Mouse (Mus musculus) thymus, postnatal 0 days (tissue): Measurements from ENCODE around the gene Rmi1. TPM values are rescaled to one million over a fixed set of nuclear protein-coding genes. Genes with fewer than 3 reads are reported as not detected.
A peak's percentile ranks its signal among the peaks of the same experiment; 100 is the strongest.

Source experiments
- microRNA counts: library from miRNA; unstranded; fragments of <30 nt; microRNA quantifications from one replicate; lab custom pipeline; 2015
- microRNA-seq: library from miRNA; unstranded; fragments of <30 nt; microRNA quantifications from one replicate; pipeline ENCODE4, GENCODE M21; 2016; ENCODE audit warnings: borderline number of aligned reads
- polyA plus RNA-seq: library from polyadenylated mRNA; unstranded; fragments of >200 nt; fragmentation: Nextera tagmentation; extraction: Ambion mirVana; gene quantifications from 2 replicates; pipeline ENCODE4 v1.2.1, GENCODE M21; 2015

The Rmi1 gene
- polyA plus RNA-seq, 1 experiment from 2014 or later, result 30.5 TPM

MicroRNA genes within 50 kb of the gene (microRNA counts, 519-probe panel; counts per million panel counts)
- 473 counts per million, percentile 71 among the panel's probes with 10 or more counts for microRNA mmu-miR-7a (lab: Ali Mortazavi, UCI)

Small RNA genes within 50 kb of the gene (microRNA-seq; reads per million reads assigned to microRNA genes)
- 303 reads per million, percentile 59 among the genes with 10 or more reads in this experiment for gene Mir7-1

Other genes with a start within 250 kb of the Rmi1 start
- 109 and 117 TPM in 2 replicates for gene Idnk, start 244.6 kb upstream of the Rmi1 start, polyA plus RNA-seq
- 89.4 and 92.3 TPM in 2 replicates for gene Ubqln1, start 186.6 kb upstream of the Rmi1 start, polyA plus RNA-seq
- 8.7 and 9.4 TPM in 2 replicates for gene Gkap1, start 126.5 kb upstream of the Rmi1 start, polyA plus RNA-seq
- gene Kif27, start 43.1 kb upstream of the Rmi1 start, polyA plus RNA-seq, result 0.04 and 0.09 TPM in 2 replicates
- gene 2210016F16Rik, start 17.0 kb upstream of the Rmi1 start, polyA plus RNA-seq, result 45.1 and 45.6 TPM in 2 replicates
- gene Hnrnpk, start 1.1 kb downstream of the Rmi1 start, polyA plus RNA-seq, result 1,350 and 1,444 TPM in 2 replicates
- 0.03 and 0.05 TPM in 2 replicates for gene Slc28a3, start 208.6 kb downstream of the Rmi1 start, polyA plus RNA-seq